Mouse (Mus musculus): ENCODE measurements at regions not wholly inside any gene's neighbourhood (a gene's known extent, or its start where the extent isn't known, plus 50 kb on each side); places are given as distances from the start of the nearest gene placed in this dataset.

- Histone ChIP-seq H3K36me3 (ENCODE audit: control insufficient read depth, insufficient read depth, low read length) (no peaks in the 10 kb centered on the region), H3K27ac (ENCODE audit: low read depth) (no peak overlapping the region), H3K4me1 (replicated peaks; ENCODE audit: control insufficient read depth, insufficient read depth, low read length) (peaks cover 10% of the 10 kb centered on the region), H3K9ac (ENCODE audit: low read length) (no peak overlapping the region), H3K9me3 (ENCODE audit: control insufficient read depth, low read length) (no peaks in the 10 kb centered on the region), H3K27me3 (replicated peaks; ENCODE audit: control insufficient read depth, insufficient read depth, low read length) (no peaks in the 10 kb centered on the region), H3K4me3 (ENCODE audit: low read depth, low read length) (no peak overlapping the region), H3K4me2 (ENCODE audit: low read length) (no peak overlapping the region)
- DNase-seq (ENCODE audit: low spot score) (no peak), ATAC-seq (replicated peaks; ENCODE audit: low FRiP score, low TSS enrichment, low read depth) (no peak)
- WGBS = 59% methylated on average over 5 of the region's 5 CpGs
Observed at GRCm38 (mm10) chr12:71370091-71370490, 60.4 kb downstream of the Dact1 start.

GRCm38 (mm10) chr12:71371948-71372347 lies 62.3 kb downstream of the Dact1 start:
- Histone ChIP-seq H3K36me3 (ENCODE audit: control insufficient read depth, insufficient read depth, low read length) (no peaks in the 10 kb centered on the region), H3K4me1 (replicated peaks; ENCODE audit: control insufficient read depth, insufficient read depth, low read length) (peaks cover 17% of the 10 kb centered on the region), H3K4me3 (ENCODE audit: low read depth, low read length) (no peak overlapping the region), H3K4me2 (ENCODE audit: low read length) (no peak overlapping the region), H3K9me3 (ENCODE audit: control insufficient read depth, low read length) (no peaks in the 10 kb centered on the region), H3K27ac (ENCODE audit: low read depth) (no peak overlapping the region), H3K27me3 (replicated peaks; ENCODE audit: control insufficient read depth, insufficient read depth, low read length) (no peaks in the 10 kb centered on the region), H3K9ac (ENCODE audit: low read length) (no peak overlapping the region)
- ATAC-seq (replicated peaks; ENCODE audit: low FRiP score, low TSS enrichment, low read depth) (no peak), DNase-seq (ENCODE audit: low spot score) (no peak)
- 37% methylated on average over 5 of the region's 5 CpGs for WGBS

- Histone ChIP-seq H3K27ac (ENCODE audit: low read depth) (no peak overlapping the region), H3K9ac (ENCODE audit: low read length) (no peak overlapping the region), H3K9me3 (ENCODE audit: control insufficient read depth, low read length) (no peaks in the 10 kb centered on the region), H3K4me1 (replicated peaks; ENCODE audit: control insufficient read depth, insufficient read depth, low read length) (peaks cover 20% of the 10 kb centered on the region), H3K4me3 (ENCODE audit: low read depth, low read length) (no peak overlapping the region), H3K4me2 (ENCODE audit: low read length) (no peak overlapping the region), H3K36me3 (ENCODE audit: control insufficient read depth, insufficient read depth, low read length) (no peaks in the 10 kb centered on the region), H3K27me3 (replicated peaks; ENCODE audit: control insufficient read depth, insufficient read depth, low read length) (no peaks in the 10 kb centered on the region)
- 13% methylated on average over 2 of the region's 2 CpGs for WGBS
- ATAC-seq (replicated peaks; ENCODE audit: low FRiP score, low TSS enrichment, low read depth) (peak; percentile 51; the same call in 1 of the 2 replicates), DNase-seq (ENCODE audit: low spot score) (no peak)
Observed at GRCm38 (mm10) chr12:71373633-71374032, 63.9 kb downstream of the Dact1 start.

GRCm38 (mm10) chr12:71376446-71376845 lies 66.8 kb downstream of the Dact1 start:
- no peak for DNase-seq (ENCODE audit: low spot score)
- peak overlapping the region; percentile 44 for H3K4me2 ChIP-seq (ENCODE audit: low read length)
- peaks cover 20% of the 10 kb centered on the region for H3K4me1 ChIP-seq (replicated peaks; ENCODE audit: control insufficient read depth, insufficient read depth, low read length)
- no peaks in the 10 kb centered on the region for H3K9me3 ChIP-seq (ENCODE audit: control insufficient read depth, low read length)
- no peak for ATAC-seq (replicated peaks; ENCODE audit: low FRiP score, low TSS enrichment, low read depth)
- H3K27ac ChIP-seq (ENCODE audit: low read depth) = peak overlapping the region; percentile 65
- H3K27me3 ChIP-seq (replicated peaks; ENCODE audit: control insufficient read depth, insufficient read depth, low read length) = no peaks in the 10 kb centered on the region
- H3K9ac ChIP-seq (ENCODE audit: low read length) = no peak overlapping the region
- peak overlapping the region; percentile 20; the same call in 1 of the 2 replicates for H3K4me3 ChIP-seq (ENCODE audit: low read depth, low read length)
- H3K36me3 ChIP-seq (ENCODE audit: control insufficient read depth, insufficient read depth, low read length) = no peaks in the 10 kb centered on the region
- 35% methylated on average over 8 of the region's 8 CpGs for WGBS

GRCm38 (mm10) chr12:71376966-71377365 lies 67.3 kb downstream of the Dact1 start:
- Histone ChIP-seq H3K4me3 (ENCODE audit: low read depth, low read length) (peak overlapping the region; percentile 20; the same call in 1 of the 2 replicates), H3K9ac (ENCODE audit: low read length) (no peak overlapping the region)

GRCm38 (mm10) chr12:71379626-71380423 lies 70.1 kb downstream of the Dact1 start:
- no peaks in the 10 kb centered on the region for H3K9me3 ChIP-seq (ENCODE audit: control insufficient read depth, low read length)
- WGBS = 93% methylated on average over 8 of the region's 8 CpGs
- H3K4me2 ChIP-seq (ENCODE audit: low read length) = no peak overlapping the region
- H3K9ac ChIP-seq (ENCODE audit: low read length) = no peak overlapping the region
- ATAC-seq (replicated peaks; ENCODE audit: low FRiP score, low TSS enrichment, low read depth) (no peak), DNase-seq (ENCODE audit: low spot score) (no peak)
- no peak overlapping the region for H3K4me3 ChIP-seq (ENCODE audit: low read depth, low read length)
- H3K4me1 ChIP-seq (replicated peaks; ENCODE audit: control insufficient read depth, insufficient read depth, low read length) = peaks cover 9% of the 10 kb centered on the region
- H3K27ac ChIP-seq (ENCODE audit: low read depth) = no peak overlapping the region
- no peaks in the 10 kb centered on the region for H3K36me3 ChIP-seq (ENCODE audit: control insufficient read depth, insufficient read depth, low read length)
- no peaks in the 10 kb centered on the region for H3K27me3 ChIP-seq (replicated peaks; ENCODE audit: control insufficient read depth, insufficient read depth, low read length)

More at GRCm38 (mm10) chr12:71376966-71377365, 67.3 kb downstream of the Dact1 start:
- DNase-seq (ENCODE audit: low spot score) (no peak), ATAC-seq (replicated peaks; ENCODE audit: low FRiP score, low TSS enrichment, low read depth) (0 out of 2 replicates have a peak, but pooled peaks have one; percentile 63)
- 24% methylated on average over 9 of the region's 9 CpGs for WGBS
- Histone ChIP-seq H3K4me2 (ENCODE audit: low read length) (peak overlapping the region; percentile 44), H3K9me3 (ENCODE audit: control insufficient read depth, low read length) (no peaks in the 10 kb centered on the region), H3K27ac (ENCODE audit: low read depth) (peak overlapping the region; percentile 65), H3K36me3 (ENCODE audit: control insufficient read depth, insufficient read depth, low read length) (no peaks in the 10 kb centered on the region), H3K4me1 (replicated peaks; ENCODE audit: control insufficient read depth, insufficient read depth, low read length) (peaks cover 20% of the 10 kb centered on the region), H3K27me3 (replicated peaks; ENCODE audit: control insufficient read depth, insufficient read depth, low read length) (no peaks in the 10 kb centered on the region)

- DNase-seq (ENCODE audit: low spot score) (no peak), ATAC-seq (replicated peaks; ENCODE audit: low FRiP score, low TSS enrichment, low read depth) (no peak)
- no peak overlapping the region for H3K9ac ChIP-seq (ENCODE audit: low read length)
- no peak overlapping the region for H3K4me2 ChIP-seq (ENCODE audit: low read length)
- H3K36me3 ChIP-seq (ENCODE audit: control insufficient read depth, insufficient read depth, low read length) = no peaks in the 10 kb centered on the region
- H3K9me3 ChIP-seq (ENCODE audit: control insufficient read depth, low read length) = no peaks in the 10 kb centered on the region
- H3K4me3 ChIP-seq (ENCODE audit: low read depth, low read length) = no peak overlapping the region
- H3K27ac ChIP-seq (ENCODE audit: low read depth) = no peak overlapping the region
- WGBS = 86% methylated on average over 3 of the region's 3 CpGs
- peaks cover 9% of the 10 kb centered on the region for H3K4me1 ChIP-seq (replicated peaks; ENCODE audit: control insufficient read depth, insufficient read depth, low read length)
- no peaks in the 10 kb centered on the region for H3K27me3 ChIP-seq (replicated peaks; ENCODE audit: control insufficient read depth, insufficient read depth, low read length)
Observed at GRCm38 (mm10) chr12:71380424-71380761, 70.7 kb downstream of the Dact1 start.

GRCm38 (mm10) chr12:71386251-71386650 lies 76.6 kb downstream of the Dact1 start:
- H3K9ac ChIP-seq (ENCODE audit: low read length) = no peak overlapping the region
- ATAC-seq (replicated peaks; ENCODE audit: low FRiP score, low TSS enrichment, low read depth) (no peak), DNase-seq (ENCODE audit: low spot score) (no peak)
- 77% methylated on average over 3 of the region's 3 CpGs for WGBS
- H3K27me3 ChIP-seq (replicated peaks; ENCODE audit: control insufficient read depth, insufficient read depth, low read length) = no peaks in the 10 kb centered on the region
- no peak overlapping the region for H3K4me3 ChIP-seq (ENCODE audit: low read depth, low read length)
- H3K4me1 ChIP-seq (replicated peaks; ENCODE audit: control insufficient read depth, insufficient read depth, low read length) = no peaks in the 10 kb centered on the region
- H3K36me3 ChIP-seq (ENCODE audit: control insufficient read depth, insufficient read depth, low read length) = no peaks in the 10 kb centered on the region
- H3K4me2 ChIP-seq (ENCODE audit: low read length) = no peak overlapping the region
- no peak overlapping the region for H3K27ac ChIP-seq (ENCODE audit: low read depth)
- no peaks in the 10 kb centered on the region for H3K9me3 ChIP-seq (ENCODE audit: control insufficient read depth, low read length)

GRCm38 (mm10) chr12:71391481-71391880 lies 81.8 kb downstream of the Dact1 start:
- H3K27ac ChIP-seq (ENCODE audit: low read depth) = no peak overlapping the region
- WGBS = 38% methylated on average over 6 of the region's 6 CpGs
- no peak for ATAC-seq (replicated peaks; ENCODE audit: low FRiP score, low TSS enrichment, low read depth)

More at GRCm38 (mm10) chr12:71391481-71391880, 81.8 kb downstream of the Dact1 start:
- Histone ChIP-seq H3K9me3 (ENCODE audit: control insufficient read depth, low read length) (no peaks in the 10 kb centered on the region), H3K36me3 (ENCODE audit: control insufficient read depth, insufficient read depth, low read length) (no peaks in the 10 kb centered on the region), H3K27me3 (replicated peaks; ENCODE audit: control insufficient read depth, insufficient read depth, low read length) (no peaks in the 10 kb centered on the region), H3K9ac (ENCODE audit: low read length) (no peak overlapping the region), H3K4me1 (replicated peaks; ENCODE audit: control insufficient read depth, insufficient read depth, low read length) (no peaks in the 10 kb centered on the region; the same call in 1 of the 2 replicates), H3K4me2 (ENCODE audit: low read length) (no peak overlapping the region), H3K4me3 (ENCODE audit: low read depth, low read length) (no peak overlapping the region)
- no peak for DNase-seq (ENCODE audit: low spot score)

Measured in intestine, embryonic 14.5 days (tissue).